Comparison of ENCODE assay signal across 8 mouse cellular contexts in the genomic region with DNA sequence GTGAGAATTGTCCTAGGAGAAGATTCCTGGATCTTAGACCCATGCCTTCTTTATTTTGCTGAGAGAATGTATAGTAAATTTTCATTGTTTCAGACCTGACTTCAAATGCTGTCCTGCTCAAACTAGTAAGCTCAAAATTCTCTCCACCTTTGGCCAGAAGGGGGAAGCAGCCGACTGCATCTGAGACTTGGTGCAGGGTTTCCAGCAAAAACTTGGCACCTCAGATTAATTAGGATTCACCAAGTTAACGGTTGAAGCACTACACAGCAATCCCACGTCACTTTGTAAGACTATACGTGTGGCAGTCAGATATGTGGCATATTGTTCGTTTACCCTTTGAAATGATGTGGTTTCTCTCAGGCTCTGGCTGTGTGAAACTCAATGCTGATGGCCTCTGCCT. TPM values are rescaled to one million over a fixed set of nuclear protein-coding genes. Genes with fewer than 3 reads are reported as not detected.
DNase-seq lines count a peak whose midpoint lies in the region; ATAC-seq lines count a peak whose summit lies in the region.

No protein-coding gene starts in this region.

- peak; percentile 3 for DNase-seq in gastrocnemius, adult 18-20 months (ENCODE audit: low spot score)
- DNase-seq in gastrocnemius, postnatal 4 days (ENCODE audit: low spot score in 2 of 2), result no peak
- peak; percentile 10 for DNase-seq in thymus, postnatal 4 days
- no peak for DNase-seq in thymus, postnatal 36 days
- DNase-seq in fibroblast of lung, adult 2 months (ENCODE audit: low read depth), result peak; percentile 14
- DNase-seq in layer of hippocampus, adult 8-10 months (ENCODE audit: low spot score in 2 of 2), result peak; percentile 29 to 58
- DNase-seq in mesoderm, embryonic 11.5 days (ENCODE audit: low read depth, low spot score), result peak; percentile 22

- no peak for ATAC-seq in erythroid progenitor cell, adult 5-6 weeks (replicated peaks; ENCODE audit: low FRiP score, poor library complexity, severe bottlenecking)

RNA-seq across cellular contexts. Expression of a gene that starts 31.9 kb away (rescaled TPM):
- 1 to 10 TPM; 2.3 to 2.9 TPM for total RNA-seq in gastrocnemius, adult 18-20 months (2021)
- total RNA-seq in gastrocnemius, postnatal 4 days (2021), result 10 to 100 TPM; 10.6 to 12.9 TPM
- total RNA-seq in layer of hippocampus, adult 8-10 months (2022), result 10 to 100 TPM; 12.6 to 17.1 (median 14.0) TPM
- 13.3 and 23.1 TPM in 2 replicates for total RNA-seq in erythroid progenitor cell, adult 5-6 weeks (2015; ENCODE audit: low replicate concordance)
- 6.7 and 7.2 TPM in 2 replicates for total RNA-seq in erythroid progenitor cell, adult 5-6 weeks (2017; ENCODE audit: low replicate concordance)

Comparison
In these comparisons a context has a peak if more than half of its experiments do, and no peak if none do; other contexts are left out.
1. DNase-seq: peak in gastrocnemius, adult 18-20 months (single experiment), thymus, postnatal 4 days (single experiment), fibroblast of lung, adult 2 months (single experiment), layer of hippocampus, adult 8-10 months (2 of 2) and mesoderm, embryonic 11.5 days (single experiment); none in gastrocnemius, postnatal 4 days (0 of 2) and thymus, postnatal 36 days (0 of 2).